Mouse (Mus musculus): Measurements from ENCODE around the gene Tbc1d25.

Gene Tbc1d25

GRCm38 (mm10) chrX:8179646-8180045 is 3.7 kb upstream of the Tbc1d25 start:
- DNase-seq (ENCODE audit: low spot score): no peak

- no peak for DNase-seq (ENCODE audit: low spot score)
Observed at GRCm38 (mm10) chrX:8178871-8179270, 2.9 kb upstream of the Tbc1d25 start.

- no peak for DNase-seq (ENCODE audit: low spot score)
Observed at GRCm38 (mm10) chrX:8175169-8175503, 845 bp downstream of the Tbc1d25 start.

- no peak for DNase-seq (ENCODE audit: low spot score)
Observed at GRCm38 (mm10) chrX:8167716-8168647, 8.0 kb downstream of the Tbc1d25 start.

GRCm38 (mm10) chrX:8164471-8164870 is 11.5 kb downstream of the Tbc1d25 start:
- DNase-seq (ENCODE audit: low spot score): no peak

GRCm38 (mm10) chrX:8163076-8163475 is 12.9 kb downstream of the Tbc1d25 start:
- no peak for DNase-seq (ENCODE audit: low spot score)

- peak; percentile 80 for DNase-seq (ENCODE audit: low spot score)
Observed at GRCm38 (mm10) chrX:8145153-8145991, 30.6 kb downstream of the Tbc1d25 start, which contains the start of gene Rbm3. TSS of gene Rbm3 (minus strand) at chrX:8145880.

- DNase-seq (ENCODE audit: low spot score): no peak
Observed at GRCm38 (mm10) chrX:8143750-8144149, 32.2 kb downstream of the Tbc1d25 start.

- DNase-seq (ENCODE audit: low spot score): no peak
Observed at GRCm38 (mm10) chrX:8142948-8143347, 33.0 kb downstream of the Tbc1d25 start.

- no peak for DNase-seq (ENCODE audit: low spot score)
Observed at GRCm38 (mm10) chrX:8141058-8141457, 34.9 kb downstream of the Tbc1d25 start.

- no peak for DNase-seq (ENCODE audit: low spot score)
Observed at GRCm38 (mm10) chrX:8140446-8140845, 35.5 kb downstream of the Tbc1d25 start.

GRCm38 (mm10) chrX:8139480-8139879 is 36.5 kb downstream of the Tbc1d25 start:
- no peak for DNase-seq (ENCODE audit: low spot score)

- no peak for DNase-seq (ENCODE audit: low spot score)
Observed at GRCm38 (mm10) chrX:8135886-8136285, 40.1 kb downstream of the Tbc1d25 start.

- peak; percentile 90 for DNase-seq (ENCODE audit: low spot score)
Observed at GRCm38 (mm10) chrX:8132017-8132976, 43.7 kb downstream of the Tbc1d25 start, which contains the start of gene Wdr13. TSS of gene Wdr13 (minus strand) at chrX:8132892.

- DNase-seq (ENCODE audit: low spot score): no peak
Observed at GRCm38 (mm10) chrX:8131393-8131792, 44.6 kb downstream of the Tbc1d25 start.

GRCm38 (mm10) chrX:8125235-8125634 is 50.7 kb downstream of the Tbc1d25 start:
- no peak for DNase-seq (ENCODE audit: low spot score)

GRCm38 (mm10) chrX:8123821-8124470 is 52.0 kb downstream of the Tbc1d25 start:
- DNase-seq (ENCODE audit: low spot score): no peak

GRCm38 (mm10) chrX:8117264-8117663 is 58.7 kb downstream of the Tbc1d25 start:
- no peak for DNase-seq (ENCODE audit: low spot score)

GRCm38 (mm10) chrX:8115275-8115674 is 60.7 kb downstream of the Tbc1d25 start:
- no peak for DNase-seq (ENCODE audit: low spot score)

- DNase-seq (ENCODE audit: low spot score): no peak
Observed at GRCm38 (mm10) chrX:8105019-8105418, 71.0 kb downstream of the Tbc1d25 start.

Measured in left cerebral cortex, adult 11 months (tissue).